Mouse (Mus musculus) megakaryocyte, embryonic 14.5 days (primary cell): ENCODE results near the gene Asb18.

Experiments
- FLI1 ChIP-seq: IDR thresholded peaks from 2 replicates; pipeline ENCODE4 v1.6.1; 2012; ENCODE audit warnings: low read length, inconsistent platforms, mixed read lengths
- GATA1 ChIP-seq: IDR thresholded peaks from 3 replicates; pipeline ENCODE4 v1.6.1; 2012; ENCODE audit warnings: mixed read lengths, low read length, inconsistent platforms, borderline replicate concordance

- no peak for TF ChIP-seq GATA1
- no peak for TF ChIP-seq FLI1
Observed at GRCm38 (mm10) chr1:89942395-89942976, 72.0 kb downstream of the Asb18 start.
